Mouse (Mus musculus) liver, embryonic 14.5 days (tissue): ENCODE measurements at regions not wholly inside any gene's neighbourhood (a gene's known extent, or its start where the extent isn't known, plus 50 kb on each side); places are given as distances from the start of the nearest gene placed in this dataset.

ENCODE experiments used
- CTCF ChIP-seq: IDR thresholded peaks from 2 replicates; pipeline ENCODE4 v1.5.1; 2016; ENCODE audit warnings: antibody characterized with exemption, low read depth, control low read depth
- EP300 ChIP-seq: IDR thresholded peaks from 2 replicates; pipeline ENCODE4 v1.6.1; 2016; ENCODE audit warnings: antibody characterized with exemption, low read depth

- TF ChIP-seq CTCF = no peak
- TF ChIP-seq EP300 = no peak
Observed at GRCm38 (mm10) chr13:5059859-5060258, 450.9 kb upstream of the Akr1e1 start.
